Mouse (Mus musculus) bone marrow, adult 2 months (tissue): ENCODE data around the gene Tec. TPM values are rescaled to one million over a fixed set of nuclear protein-coding genes. Genes with fewer than 3 reads are reported as not detected.

Experiments
- H3K27ac ChIP-seq: fragments of 200-500 bp; 2 replicates; pipeline ENCODE4 v1.5.1; 2012; ENCODE audit warnings: low read depth, mild to moderate bottlenecking, control low read depth, inconsistent platforms, low read length; ENCODE audit not compliant: control insufficient read depth, poor library complexity, insufficient read depth
- H3K4me1 ChIP-seq: fragments of 200-500 bp; 2 replicates; pipeline ENCODE4 v1.6.1; 2011; ENCODE audit warnings: low read length; ENCODE audit not compliant: control insufficient read depth, insufficient read depth
- H3K4me3 ChIP-seq: fragments of 200-500 bp; replicated peaks from 2 replicates; pipeline ENCODE3; 2011; ENCODE audit warnings: mild to moderate bottlenecking, low read depth, low read length, control low read depth; ENCODE audit not compliant: control insufficient read depth
- CTCF ChIP-seq: fragments of 200-500 bp; IDR thresholded peaks from 2 replicates; pipeline ENCODE4 v1.5.1; 2011; ENCODE audit warnings: low read length, control low read depth; ENCODE audit not compliant: control insufficient read depth, insufficient read depth
- POLR2A ChIP-seq: fragments of 200-500 bp; IDR thresholded peaks from 2 replicates; pipeline ENCODE4 v1.6.1; 2011; ENCODE audit warnings: low read depth, mild to moderate bottlenecking, control low read depth, low read length, borderline replicate concordance; ENCODE audit not compliant: control insufficient read depth
- WGBS: fragments of 180-500 bp; shearing (Covaris S2); methylation state at CpG from one replicate; pipeline ENCODE4 v1.1.7; 2018; 5-methylcytosine and 5-hydroxymethylcytosine counted together
- polyA plus RNA-seq: library from polyadenylated mRNA; stranded (reverse); fragments of >200 nt; gene quantifications from 2 replicates; pipeline ENCODE4 v1.2.4, GENCODE M21; 2011; ENCODE audit warnings: low replicate concordance; ENCODE audit not compliant: missing spikeins, insufficient read depth, insufficient read length

Tec gene
- polyA plus RNA-seq, 1 experiment, result 39.4 TPM

GRCm38 (mm10) chr5:72783123-72783522 is 85.2 kb downstream of the Tec start:
- Histone ChIP-seq H3K4me1 (no peaks in the 10 kb centered on the region; the same call in 1 of the 2 replicates), H3K27ac (no peak overlapping the region), H3K4me3 (no peak overlapping the region)
- 81% methylated on average over 7 of the region's 7 CpGs for WGBS
- no peak for TF ChIP-seq POLR2A
- no peak for TF ChIP-seq CTCF

GRCm38 (mm10) chr5:72781776-72782175 is 86.5 kb downstream of the Tec start:
- H3K4me3 ChIP-seq, result no peak overlapping the region
- no peaks in the 10 kb centered on the region; the same call in 1 of the 2 replicates for H3K4me1 ChIP-seq
- 82% methylated on average over 11 of the region's 11 CpGs for WGBS
- TF ChIP-seq POLR2A (no peak), CTCF (no peak)
- no peak overlapping the region for H3K27ac ChIP-seq

DNA sequence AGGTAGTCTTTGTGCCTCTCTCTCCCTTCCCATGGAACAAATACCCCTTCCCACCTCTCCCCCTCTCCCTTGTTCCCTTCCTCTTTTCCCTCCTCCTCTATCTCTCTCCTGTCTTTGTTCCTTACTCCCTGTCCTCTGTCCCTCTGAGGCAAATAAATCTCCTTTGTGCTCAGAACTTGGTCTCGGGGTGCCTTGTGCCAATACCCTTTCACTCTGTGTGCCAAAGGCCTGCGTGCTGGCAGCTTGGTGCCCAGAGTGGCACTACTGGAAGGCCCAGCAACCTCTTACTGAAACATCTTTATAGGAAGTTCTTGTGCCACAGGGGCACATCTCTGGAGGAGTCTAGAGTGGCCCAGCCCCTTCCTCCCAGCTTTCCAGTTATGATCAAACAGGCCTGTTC is 91.7 kb downstream of the Tec start:
- 86% methylated on average over 2 of the region's 2 CpGs for WGBS
- TF ChIP-seq POLR2A (no peak), CTCF (no peak)
- H3K4me3 ChIP-seq, result no peak overlapping the region
- H3K27ac ChIP-seq, result no peak overlapping the region
- no peaks in the 10 kb centered on the region; the same call in 1 of the 2 replicates for H3K4me1 ChIP-seq

- Histone ChIP-seq H3K4me1 (no peaks in the 10 kb centered on the region; the same call in 1 of the 2 replicates), H3K4me3 (no peak overlapping the region), H3K27ac (no peak overlapping the region)
- WGBS, result 47% methylated on average over 2 of the region's 2 CpGs
- TF ChIP-seq CTCF, result no peak
Measured at GRCm38 (mm10) chr5:72776127-72776526, 92.2 kb downstream of the Tec start.

DNA sequence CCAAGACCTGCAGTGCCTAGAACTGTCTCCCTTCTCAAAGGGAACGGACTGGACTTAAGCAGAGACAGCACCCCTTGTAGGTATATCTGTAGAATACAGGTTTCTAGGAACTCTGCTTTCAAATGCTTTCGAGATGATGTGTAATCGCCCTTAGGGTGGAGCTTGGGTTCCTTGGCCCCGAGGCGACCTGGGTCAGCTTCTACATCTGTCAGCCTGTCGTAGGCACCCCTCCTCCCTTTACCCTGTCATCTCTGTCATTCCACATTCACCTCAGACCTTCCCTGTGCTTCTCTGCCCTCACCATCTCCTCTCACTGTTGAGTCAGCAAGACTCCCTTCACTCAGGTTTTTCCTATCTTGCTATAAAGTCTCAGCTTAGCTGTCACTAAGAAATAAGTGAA is 98.4 kb downstream of the Tec start:
- Histone ChIP-seq H3K4me3 (no peak overlapping the region), H3K4me1 (no peaks in the 10 kb centered on the region), H3K27ac (no peak overlapping the region)
- no peak for TF ChIP-seq CTCF
- no peak for TF ChIP-seq POLR2A
- whole genome bisulfite sequencing, result 82% methylated on average over 6 of the region's 6 CpGs

- peak overlapping the region; percentile 74; the same call in 1 of the 2 replicates for H3K27ac ChIP-seq
- peak overlapping the region; percentile 49 for H3K4me3 ChIP-seq
- TF ChIP-seq POLR2A (no peak), CTCF (no peak)
- H3K4me1 ChIP-seq, result peaks cover 1% of the 10 kb centered on the region
- WGBS, result 54% methylated on average over 5 of the region's 5 CpGs
Measured at GRCm38 (mm10) chr5:72763546-72763945, 104.7 kb downstream of the Tec start.

- peaks cover 1% of the 10 kb centered on the region for H3K4me1 ChIP-seq
- TF ChIP-seq POLR2A (no peak), CTCF (no peak)
- no peak overlapping the region for H3K27ac ChIP-seq
- WGBS, result 7% methylated on average over 3 of the region's 3 CpGs
- no peak overlapping the region for H3K4me3 ChIP-seq
Measured at GRCm38 (mm10) chr5:72763025-72763424, 105.3 kb downstream of the Tec start.

DNA sequence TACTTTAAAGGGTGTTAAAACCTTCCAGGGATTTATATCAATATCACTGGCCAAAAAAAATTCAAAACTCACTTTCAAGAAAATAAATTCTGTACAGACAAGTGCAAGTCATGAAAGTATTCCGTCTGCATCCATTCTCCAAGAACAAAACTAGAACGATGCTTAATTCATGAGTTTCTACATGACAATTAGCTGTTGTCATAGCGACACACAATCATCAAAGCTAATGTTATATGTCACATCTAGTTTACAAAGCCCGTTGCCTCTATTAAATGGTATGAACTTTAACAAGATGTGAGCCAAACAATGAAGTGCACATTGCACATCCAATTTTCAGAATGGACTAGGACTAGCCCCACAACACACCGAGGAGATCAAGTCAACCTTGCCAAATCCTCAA is 106.5 kb downstream of the Tec start:
- H3K4me3 ChIP-seq, result no peak overlapping the region
- H3K4me1 ChIP-seq, result peaks cover 4% of the 10 kb centered on the region
- no peak overlapping the region for H3K27ac ChIP-seq
- 89% methylated on average over 5 of the region's 5 CpGs for WGBS
- TF ChIP-seq CTCF, result no peak
- no peak for TF ChIP-seq POLR2A

DNA sequence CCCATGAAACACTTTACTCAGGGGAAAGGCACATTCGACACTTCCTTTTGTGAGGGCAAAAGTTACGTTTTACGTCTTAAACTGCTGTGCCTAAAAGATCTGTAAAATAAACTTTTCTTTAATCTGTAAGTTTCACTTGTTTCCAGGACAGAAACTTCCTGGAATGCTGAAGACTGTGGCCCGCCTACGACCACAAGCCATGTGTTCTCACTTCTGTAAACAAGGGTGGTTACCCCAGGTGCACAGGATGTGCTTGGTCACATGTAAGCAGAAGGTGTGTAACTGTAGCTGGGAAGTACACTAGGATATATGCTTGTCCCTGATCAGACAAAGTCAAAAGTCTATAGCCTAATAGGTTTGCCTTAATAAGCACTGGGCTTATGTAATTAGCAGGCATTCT is 107.0 kb downstream of the Tec start:
- no peak for TF ChIP-seq CTCF
- no peak for TF ChIP-seq POLR2A

More for the DNA sequence above, 107.0 kb downstream of the Tec start:
- Histone ChIP-seq H3K4me3 (no peak overlapping the region), H3K27ac (peak overlapping the region; percentile 35; the same call in 1 of the 2 replicates), H3K4me1 (peaks cover 4% of the 10 kb centered on the region)
- 43% methylated on average over 5 of the region's 5 CpGs for WGBS
